Mouse (Mus musculus) megakaryocyte-erythroid progenitor cell, adult 5 weeks (primary cell): ENCODE measurements around the gene Zfp763. TPM values are rescaled to one million over a fixed set of nuclear protein-coding genes. Genes with fewer than 3 reads are reported as not detected.

Experiments used
- polyA plus RNA-seq: library from polyadenylated mRNA; stranded (reverse); fragments of >175 nt; gene quantifications from 2 replicates; pipeline ENCODE4 v1.2.3, GENCODE M21; 2012

Zfp763 gene
- 0.05 and 0.14 TPM in 2 replicates for polyA plus RNA-seq

DNA sequence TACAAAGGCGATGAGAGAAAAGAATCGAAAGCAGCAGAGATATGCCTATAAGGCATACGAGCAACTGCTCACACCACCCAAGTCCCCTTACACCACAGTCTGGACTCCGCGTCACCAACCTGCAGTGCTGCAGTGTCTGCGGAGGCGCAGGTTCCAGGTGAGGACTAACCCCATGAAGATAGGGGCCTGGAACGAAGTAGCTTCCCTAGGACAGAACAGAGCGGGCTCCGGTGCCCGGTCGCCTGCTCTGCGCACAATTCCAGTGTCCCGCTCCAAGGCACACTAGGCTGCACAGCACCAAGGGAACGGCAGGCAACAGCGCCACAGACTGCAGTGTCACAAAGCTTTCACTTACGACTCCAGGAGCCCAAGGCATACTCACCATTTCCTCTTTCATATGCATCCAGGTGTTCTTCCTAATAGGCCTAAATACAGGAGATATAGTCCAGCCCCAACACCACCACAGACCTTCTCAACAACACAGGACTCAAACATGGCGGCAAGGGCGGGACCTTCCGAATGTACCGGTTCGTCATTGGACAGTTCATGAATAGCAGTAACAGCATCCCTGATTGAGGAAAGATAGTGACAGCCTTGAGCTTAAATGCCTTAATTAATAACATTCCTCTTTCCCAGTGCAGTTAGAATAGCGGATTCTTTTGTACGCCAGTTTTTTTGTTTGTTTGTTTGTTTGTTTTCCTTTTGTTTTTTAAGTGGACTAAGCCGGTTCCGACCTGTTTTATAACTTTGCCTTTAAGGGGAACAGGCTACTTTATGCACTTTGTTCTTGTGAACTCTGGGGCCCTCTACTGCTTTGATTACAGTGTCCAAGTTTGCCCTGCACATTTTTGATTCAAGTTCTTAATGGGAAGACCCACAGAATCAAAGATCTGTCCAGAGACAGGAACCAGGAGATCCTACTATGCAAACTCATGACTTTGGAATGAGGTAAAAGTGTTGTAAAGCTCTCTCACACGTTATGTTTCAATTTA lies at the start of gene Zfp763:
TSS of gene Zfp763 (minus strand) at position 503 of the 992 bp plus-strand sequence.

DNA sequence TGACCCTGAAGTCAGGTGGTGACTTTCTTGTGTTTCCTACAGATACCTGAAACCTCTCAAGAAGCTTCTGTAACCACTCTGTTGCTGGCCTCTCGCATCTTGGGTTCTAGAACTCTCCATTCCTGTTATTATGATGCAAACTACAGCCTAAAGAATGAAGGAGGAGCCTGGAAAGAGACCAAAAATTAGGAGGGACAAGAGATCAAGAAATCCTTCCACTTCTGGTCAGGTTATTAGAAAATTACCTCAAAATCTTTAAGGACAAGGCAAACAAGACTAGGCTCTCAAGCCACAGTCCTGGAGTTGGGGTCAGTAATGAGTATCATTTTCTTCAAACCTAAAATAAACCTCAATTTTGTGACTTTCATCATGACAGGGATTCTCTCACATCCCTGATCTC lies 34.8 kb upstream of the Zfp763 start, which contains the start of gene 4921501E09Rik:
TSS of gene 4921501E09Rik (minus strand) at position 101 of the 400 bp plus-strand sequence.

DNA sequence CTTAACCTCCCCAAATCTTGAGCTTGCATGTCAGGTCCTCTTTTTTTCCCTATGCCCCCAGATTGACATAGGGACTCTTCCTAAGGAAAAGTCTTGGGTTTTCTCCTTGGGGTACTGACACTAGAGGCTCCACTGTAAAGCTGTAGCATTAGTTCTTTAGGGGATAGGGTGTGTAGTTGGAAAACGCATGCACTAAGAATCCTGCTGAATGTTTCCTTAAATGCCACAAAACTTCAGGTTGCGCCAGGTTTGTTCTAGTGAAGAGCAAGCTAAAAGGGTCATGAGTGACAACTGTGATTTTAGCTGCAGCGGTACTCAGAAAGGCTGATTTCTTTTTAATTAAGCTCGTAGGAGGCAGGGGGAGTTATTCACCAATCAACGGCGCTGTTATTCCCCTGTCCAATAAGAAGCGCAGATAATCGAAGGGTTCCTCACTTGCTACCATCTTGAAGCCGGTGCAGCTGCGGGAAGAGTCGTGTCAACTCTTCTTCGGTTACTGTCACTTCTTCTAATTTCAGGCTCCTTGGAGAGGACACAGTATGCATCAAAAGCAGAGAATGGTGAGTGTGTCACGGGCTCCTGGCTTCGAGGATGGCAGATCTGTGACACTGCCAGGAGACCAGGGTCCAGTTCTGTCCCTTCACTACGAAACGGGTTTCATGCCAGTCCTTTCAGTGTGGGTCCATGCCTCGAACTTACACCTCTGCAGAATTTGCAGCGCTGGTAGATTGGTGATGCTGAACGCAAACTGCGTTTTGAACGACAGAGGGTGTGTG lies 40.3 kb downstream of the Zfp763 start, which contains the start of gene Zfp952:
TSS of gene Zfp952 (plus strand) at position 431 of the 776 bp plus-strand sequence.

Other genes starting within 250 kb of the Zfp763 start
- 0.65 and 1.6 TPM in 2 replicates for gene Zfp871, start 245.1 kb downstream of the Zfp763 start, polyA plus RNA-seq
- gene Zfp811, start 223.5 kb downstream of the Zfp763 start, polyA plus RNA-seq = not detected in 2 replicates
- gene Zfp799, start 203.1 kb downstream of the Zfp763 start, polyA plus RNA-seq = 0.16 and 0.35 TPM in 2 replicates
- gene Zfp870, start 141.8 kb downstream of the Zfp763 start, polyA plus RNA-seq = 0.14 and 0.45 TPM in 2 replicates
- not detected in 2 replicates for gene Cyp4f14, start 116.1 kb downstream of the Zfp763 start, polyA plus RNA-seq
- gene Cyp4f13, start 86.0 kb downstream of the Zfp763 start, polyA plus RNA-seq = 13.3 and 22.3 TPM in 2 replicates
- gene Zfp472, start 67.6 kb downstream of the Zfp763 start, polyA plus RNA-seq = 0.79 and 1.0 TPM in 2 replicates
- 0.13 and 0.27 TPM in 2 replicates for gene Zfp952, start 40.3 kb downstream of the Zfp763 start, polyA plus RNA-seq
- gene 4921501E09Rik, start 34.7 kb upstream of the Zfp763 start, polyA plus RNA-seq = 0.01 TPM in 1 of 2 replicates, not detected in the other
- 0.02 TPM in 1 of 2 replicates, not detected in the other for gene Zfp563, start 55.9 kb upstream of the Zfp763 start, polyA plus RNA-seq
- gene Morc2b, start 106.3 kb upstream of the Zfp763 start, polyA plus RNA-seq = not detected in 2 replicates
- not detected in 2 replicates for gene Olfr55, start 135.0 kb upstream of the Zfp763 start, polyA plus RNA-seq
- not detected in 2 replicates for gene Olfr239, start 157.9 kb upstream of the Zfp763 start, polyA plus RNA-seq
- 0.02 TPM in 2 replicates for gene Olfr1564, start 188.3 kb upstream of the Zfp763 start, polyA plus RNA-seq
- gene Zfp955a, start 221.7 kb upstream of the Zfp763 start, polyA plus RNA-seq = 0.53 and 0.62 TPM in 2 replicates
- gene Olfr63, start 231.3 kb upstream of the Zfp763 start, polyA plus RNA-seq = not detected in 2 replicates